Mouse (Mus musculus): ENCODE results near the gene Fancl.

Fancl gene

GRCm38 (mm10) chr11:26516086-26516485, 130.2 kb downstream of the Fancl start:
- TF ChIP-seq NANOG (IDR thresholded peaks at IDR 0.05; ENCODE audit: borderline replicate concordance, low read length) (no peak), POU5F1 (IDR thresholded peaks at IDR 0.05; ENCODE audit: borderline replicate concordance, low read length) (no peak), CTCF (conservative IDR thresholded peaks at IDR 0.05; ENCODE audit: low read length) (no peak)
- Histone ChIP-seq H3K4me1 (replicated peaks; ENCODE audit: low read depth, low read length) (peaks cover 5% of the 10 kb centered on the region; the same call in 1 of the 2 replicates), H3K36me3 (ENCODE audit: insufficient read depth, low read length) (no peaks in the 10 kb centered on the region), H3K27me3 (ENCODE audit: insufficient read depth, low read length) (no peaks in the 10 kb centered on the region), H3K4me3 (replicated peaks; ENCODE audit: low read length) (no peak overlapping the region), H3K9me3 (ENCODE audit: low read length) (peaks cover 7% of the 10 kb centered on the region; the same call in 1 of the 2 replicates)

GRCm38 (mm10) chr11:26518991-26519390, 133.1 kb downstream of the Fancl start:
- Histone ChIP-seq H3K9me3 (ENCODE audit: low read length) (no peaks in the 10 kb centered on the region), H3K4me1 (replicated peaks; ENCODE audit: low read depth, low read length) (no peaks in the 10 kb centered on the region), H3K27me3 (ENCODE audit: insufficient read depth, low read length) (no peaks in the 10 kb centered on the region; the same call in 1 of the 2 replicates), H3K36me3 (ENCODE audit: insufficient read depth, low read length) (no peaks in the 10 kb centered on the region), H3K4me3 (replicated peaks; ENCODE audit: low read length) (no peak overlapping the region)
- TF ChIP-seq CTCF (conservative IDR thresholded peaks at IDR 0.05; ENCODE audit: low read length) = no peak
- TF ChIP-seq POU5F1 (IDR thresholded peaks at IDR 0.05; ENCODE audit: borderline replicate concordance, low read length) = no peak
- no peak for TF ChIP-seq NANOG (IDR thresholded peaks at IDR 0.05; ENCODE audit: borderline replicate concordance, low read length)

All from E14TG2a.4 (cell line).